Mouse (Mus musculus) bone marrow macrophage, adult 2 months (primary cell): ENCODE results near the gene Wasl.

Experiments
- CTCF ChIP-seq: IDR thresholded peaks from 2 replicates; pipeline ENCODE4 v1.5.1; 2012; ENCODE audit warnings: low read depth, mild to moderate bottlenecking, low read length, moderate library complexity
- POLR2A ChIP-seq: IDR thresholded peaks from 2 replicates; pipeline ENCODE4 v1.6.1; 2012; ENCODE audit warnings: mild to moderate bottlenecking, low read depth, low read length, borderline replicate concordance

DNA sequence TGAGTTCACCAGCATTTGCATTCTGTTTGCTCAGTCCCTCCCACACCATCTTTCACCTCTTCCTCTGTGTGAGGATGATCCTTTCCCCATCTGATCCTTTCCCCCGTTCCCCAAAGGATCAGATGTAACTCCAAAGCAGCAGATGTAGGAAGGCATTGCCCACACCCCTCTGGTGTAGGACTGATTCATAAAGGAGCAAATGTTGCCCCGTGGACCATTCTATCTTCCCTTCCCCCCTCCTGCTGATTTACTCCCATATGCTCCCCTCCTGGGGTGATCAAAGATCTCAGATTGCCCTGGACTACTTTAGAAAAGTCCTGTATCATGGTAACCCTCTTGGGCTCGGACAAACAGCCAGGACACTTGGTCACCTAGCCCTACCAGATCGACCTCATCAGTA lies 64.1 kb downstream of the Wasl start:
- no peak for TF ChIP-seq CTCF
- no peak for TF ChIP-seq POLR2A
